Mouse (Mus musculus): ENCODE results near the gene Zfp668. TPM values are rescaled to one million over a fixed set of nuclear protein-coding genes. Genes with fewer than 3 reads are reported as not detected.
A peak's percentile ranks its signal among the peaks of the same experiment; 100 is the strongest.

Gene Zfp668
- polyA plus RNA-seq, 2 experiments = 3.0 to 3.9 TPM

DNA sequence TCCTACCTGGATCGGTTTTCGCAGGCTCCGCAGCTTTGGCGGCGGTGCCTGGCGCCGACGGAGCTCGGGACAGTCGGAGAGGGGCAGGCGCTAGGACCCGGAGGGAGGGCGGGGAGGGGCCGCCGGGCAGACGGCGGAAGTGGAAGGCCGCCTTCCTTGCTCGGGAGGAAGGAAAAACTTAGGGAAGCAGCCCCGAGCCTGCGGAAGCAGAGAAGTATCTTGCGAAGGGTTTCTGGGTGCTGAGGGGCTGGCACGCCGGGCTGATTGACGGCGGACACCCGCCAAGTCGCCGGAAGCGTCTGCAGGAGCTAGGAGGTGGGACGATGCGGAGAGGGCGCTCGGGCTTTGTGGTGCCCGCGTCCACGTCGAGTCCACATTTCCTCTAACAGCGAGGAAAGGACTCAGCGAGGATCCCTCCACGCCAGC, 574 bp downstream of the Zfp668 start, which contains the start of gene Zfp646:
TSS of gene Zfp646 (plus strand) at position 181 of the 426 bp plus-strand sequence.
- TF ChIP-seq EP300 (IDR thresholded peaks at IDR 0.05; ENCODE audit: low read depth) (no peak), CTCF (IDR thresholded peaks at IDR 0.05; ENCODE audit: low read depth) (no peak)
- Histone ChIP-seq H3K4me3 (ENCODE audit: insufficient read depth in 1 of 2, low read depth in 2 of 2, low read length in 2 of 2) (peak within 1 kb of the TSS; percentile 87 to 90), H3K36me3 (replicated peaks; ENCODE audit: control insufficient read depth, insufficient read depth, low read depth) (peaks cover 29% of the 10 kb centered on the region), H3K27me3 (ENCODE audit: control insufficient read depth, insufficient read depth, low read length) (peaks cover 2% of the 10 kb centered on the region; the same call in 1 of the 2 replicates), H3K9me3 (ENCODE audit: control insufficient read depth, low read length) (peaks cover 22% of the 10 kb centered on the region), H3K27ac (peak within 1 kb of the TSS; percentile 83), H3K4me1 (replicated peaks; ENCODE audit: control insufficient read depth in 2 of 2, insufficient read depth in 2 of 2, low read length in 1 of 2) (peaks cover 13 to 17% of the 10 kb centered on the region in 2 experiments), H3K4me2 (ENCODE audit: low read depth) (peak within 1 kb of the TSS; percentile 98), H3K9ac (replicated peaks) (peak within 1 kb of the TSS; percentile 88)
- DNase-seq (ENCODE audit: low read depth in 3 of 3, low spot score in 3 of 3) = peak; percentile 73 to 77 (median 73)
- ATAC-seq (ENCODE audit: insufficient read depth) = peak; percentile 83
- WGBS (ENCODE audit: insufficient replicate concordance) = under 1% methylated on average over 41 of the region's 41 CpGs

DNA sequence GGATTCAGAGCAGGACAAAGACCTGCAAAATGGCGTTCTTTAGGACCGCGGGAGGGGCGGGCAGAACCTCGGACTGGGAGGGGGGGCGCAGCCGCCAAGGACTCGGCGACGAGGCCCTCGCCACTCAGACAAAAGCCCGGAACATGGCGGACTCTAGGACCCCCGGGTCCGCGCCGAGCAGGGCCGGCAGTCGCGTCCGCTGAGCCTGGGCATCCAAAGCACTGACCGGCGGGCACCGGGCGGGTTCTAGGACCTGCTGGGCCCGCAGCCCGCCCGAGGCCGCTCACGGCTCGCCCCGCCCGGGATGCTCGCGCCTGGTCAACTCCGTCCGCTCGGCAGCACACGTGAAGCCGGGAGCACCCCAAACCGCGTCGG, 1.0 kb downstream of the Zfp668 start:
- H3K27me3 ChIP-seq (ENCODE audit: control insufficient read depth, insufficient read depth, low read length) = peaks cover 2% of the 10 kb centered on the region; the same call in 1 of the 2 replicates
- H3K4me3 ChIP-seq (ENCODE audit: insufficient read depth in 1 of 2, low read depth in 2 of 2, low read length in 2 of 2) = peak overlapping the region; percentile 87 to 90
- peak overlapping the region; percentile 98 for H3K4me2 ChIP-seq (ENCODE audit: low read depth)
- H3K9me3 ChIP-seq (ENCODE audit: control insufficient read depth, low read length) = peaks cover 18% of the 10 kb centered on the region
- H3K9ac ChIP-seq (replicated peaks) = peak overlapping the region; percentile 88
- ATAC-seq (ENCODE audit: insufficient read depth) = peak; percentile 76
- peaks cover 13 to 18% of the 10 kb centered on the region in 2 experiments for H3K4me1 ChIP-seq (replicated peaks; ENCODE audit: control insufficient read depth in 2 of 2, insufficient read depth in 2 of 2, low read length in 1 of 2)
- WGBS (ENCODE audit: insufficient replicate concordance) = under 1% methylated on average over 43 of the region's 43 CpGs
- peaks cover 24% of the 10 kb centered on the region for H3K36me3 ChIP-seq (replicated peaks; ENCODE audit: control insufficient read depth, insufficient read depth, low read depth)
- peak; percentile 70 to 74 (median 73) for DNase-seq (ENCODE audit: low read depth in 3 of 3, low spot score in 3 of 3)
- peak overlapping the region; percentile 83 for H3K27ac ChIP-seq
- TF ChIP-seq CTCF (IDR thresholded peaks at IDR 0.05; ENCODE audit: low read depth) = no peak
- TF ChIP-seq EP300 (IDR thresholded peaks at IDR 0.05; ENCODE audit: low read depth) = 0 out of 2 replicates have a peak, but pooled peaks have one; percentile 7

DNA sequence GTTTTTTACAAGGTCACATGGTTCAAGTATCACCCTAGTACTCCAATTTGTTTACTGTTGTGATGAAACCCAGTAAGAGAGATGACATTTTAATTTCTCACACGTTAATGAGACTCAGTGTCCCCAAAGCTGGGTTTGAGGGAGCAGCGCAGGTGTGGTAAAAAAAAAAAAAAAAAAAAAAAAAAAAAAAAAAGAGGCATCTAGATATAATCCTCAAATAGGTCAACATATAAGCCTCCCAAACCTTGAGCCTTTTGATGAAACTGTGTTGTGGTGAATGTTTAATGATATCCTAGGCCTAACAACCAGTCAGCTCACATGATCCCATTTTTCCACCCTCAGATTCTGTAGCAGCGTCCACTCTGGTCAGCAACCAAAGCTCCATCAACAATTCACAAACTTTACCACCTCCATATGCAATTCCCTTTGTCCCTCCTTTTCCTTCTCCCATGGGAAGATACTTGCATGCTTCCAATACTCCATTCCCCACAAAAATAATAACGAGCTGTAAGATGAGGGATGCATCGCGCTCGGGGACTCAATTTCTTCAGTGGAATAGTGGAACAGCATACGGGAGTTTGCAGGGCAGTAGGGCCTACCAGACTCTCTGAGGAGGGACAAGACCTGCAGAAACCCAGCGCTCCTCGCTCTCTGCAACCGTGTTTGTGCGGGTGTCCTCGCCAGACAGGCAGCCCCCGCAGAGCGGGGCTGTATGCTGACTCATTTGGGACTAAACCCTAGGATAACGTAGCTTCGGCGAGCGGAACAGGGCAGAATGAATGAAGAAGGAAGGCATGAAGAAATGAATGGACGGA, 1.6 kb downstream of the Zfp668 start:
- Histone ChIP-seq H3K9ac (replicated peaks) (peak overlapping the region; percentile 88), H3K36me3 (replicated peaks; ENCODE audit: control insufficient read depth, insufficient read depth, low read depth) (peaks cover 18% of the 10 kb centered on the region), H3K4me2 (ENCODE audit: low read depth) (peak overlapping the region; percentile 98), H3K4me3 (ENCODE audit: insufficient read depth in 1 of 2, low read depth in 2 of 2, low read length in 2 of 2) (peak overlapping the region; percentile 87 to 90), H3K27me3 (ENCODE audit: control insufficient read depth, insufficient read depth, low read length) (peaks cover 2% of the 10 kb centered on the region; the same call in 1 of the 2 replicates), H3K9me3 (ENCODE audit: control insufficient read depth, low read length) (peaks cover 13% of the 10 kb centered on the region), H3K4me1 (replicated peaks; ENCODE audit: control insufficient read depth in 2 of 2, insufficient read depth in 2 of 2, low read length in 1 of 2) (peaks cover 16 to 18% of the 10 kb centered on the region in 2 experiments), H3K27ac (peak overlapping the region; percentile 83)
- DNase-seq (ENCODE audit: low read depth in 3 of 3, low spot score in 3 of 3) (no peak), ATAC-seq (ENCODE audit: insufficient read depth) (peak; percentile 26)
- TF ChIP-seq EP300 (IDR thresholded peaks at IDR 0.05; ENCODE audit: low read depth) = no peak
- no peak for TF ChIP-seq CTCF (IDR thresholded peaks at IDR 0.05; ENCODE audit: low read depth)
- 5% methylated on average over 20 of the region's 20 CpGs for WGBS (ENCODE audit: insufficient replicate concordance)

DNA sequence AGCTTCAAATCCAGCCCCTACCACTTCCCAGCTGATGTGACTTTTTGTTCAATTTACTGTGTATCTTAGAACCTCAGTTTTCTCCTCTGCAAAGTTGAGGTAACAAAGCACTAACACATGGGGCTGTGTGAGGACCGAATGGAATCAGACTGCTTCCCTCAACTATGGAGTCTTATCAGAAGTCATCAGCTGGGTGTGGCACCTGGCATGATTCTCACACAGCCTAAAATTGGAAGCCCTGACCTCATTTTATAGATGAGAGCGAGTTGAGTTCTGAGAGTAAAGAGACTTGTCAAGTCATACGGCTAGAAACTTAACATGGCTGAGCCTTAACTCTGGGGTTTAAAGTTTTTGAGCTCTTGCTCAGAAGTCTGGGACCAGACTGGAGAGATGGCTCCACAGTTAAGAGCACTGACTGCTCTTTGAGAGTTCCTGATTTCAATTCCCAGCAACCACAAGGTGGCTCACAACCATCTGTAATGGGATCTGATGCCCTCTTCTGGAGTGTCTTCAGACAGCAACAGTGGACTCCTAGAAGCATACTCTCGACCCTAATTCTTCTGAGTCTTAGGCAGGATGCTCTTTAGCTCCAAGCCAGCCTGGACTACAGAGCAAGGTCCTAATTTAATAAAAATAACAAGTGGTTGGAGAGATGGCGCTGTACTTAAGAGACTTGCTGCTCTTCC, 6.3 kb downstream of the Zfp668 start:
- whole genome bisulfite sequencing (ENCODE audit: insufficient replicate concordance) = 53% methylated on average over 5 of the region's 5 CpGs
- H3K27ac ChIP-seq = no peak overlapping the region
- no peak overlapping the region for H3K9ac ChIP-seq (replicated peaks)
- no peak overlapping the region for H3K4me2 ChIP-seq (ENCODE audit: low read depth)
- no peak overlapping the region for H3K4me3 ChIP-seq (ENCODE audit: insufficient read depth in 1 of 2, low read depth in 2 of 2, low read length in 2 of 2)
- TF ChIP-seq EP300 (IDR thresholded peaks at IDR 0.05; ENCODE audit: low read depth) (no peak), CTCF (IDR thresholded peaks at IDR 0.05; ENCODE audit: low read depth) (peak; percentile 53)
- H3K27me3 ChIP-seq (ENCODE audit: control insufficient read depth, insufficient read depth, low read length) = peaks cover 1% of the 10 kb centered on the region; the same call in 1 of the 2 replicates
- peaks cover 13 to 15% of the 10 kb centered on the region in 2 experiments for H3K4me1 ChIP-seq (replicated peaks; ENCODE audit: control insufficient read depth in 2 of 2, insufficient read depth in 2 of 2, low read length in 1 of 2)
- no peak for DNase-seq (ENCODE audit: low read depth in 3 of 3, low spot score in 3 of 3)
- no peaks in the 10 kb centered on the region for H3K9me3 ChIP-seq (ENCODE audit: control insufficient read depth, low read length)
- peaks cover 10% of the 10 kb centered on the region for H3K36me3 ChIP-seq (replicated peaks; ENCODE audit: control insufficient read depth, insufficient read depth, low read depth)
- no peak for ATAC-seq (ENCODE audit: insufficient read depth)
